Mouse (Mus musculus) urinary bladder, adult 2 months (tissue): ENCODE data around the gene Fam172a. TPM values are rescaled to one million over a fixed set of nuclear protein-coding genes. Genes with fewer than 3 reads are reported as not detected.

Source experiments
- DNase-seq: peaks from one replicate; pipeline ENCODE4 v3.0.0; 2022; ENCODE audit warnings: low spot score
- polyA plus RNA-seq: library from polyadenylated mRNA; depleted of rRNA; stranded (reverse); fragments of >200 nt; gene quantifications from 2 replicates; pipeline ENCODE4 v1.2.3, GENCODE M21; 2012

Fam172a gene
- polyA plus RNA-seq, 1 experiment = 9.4 TPM

DNA sequence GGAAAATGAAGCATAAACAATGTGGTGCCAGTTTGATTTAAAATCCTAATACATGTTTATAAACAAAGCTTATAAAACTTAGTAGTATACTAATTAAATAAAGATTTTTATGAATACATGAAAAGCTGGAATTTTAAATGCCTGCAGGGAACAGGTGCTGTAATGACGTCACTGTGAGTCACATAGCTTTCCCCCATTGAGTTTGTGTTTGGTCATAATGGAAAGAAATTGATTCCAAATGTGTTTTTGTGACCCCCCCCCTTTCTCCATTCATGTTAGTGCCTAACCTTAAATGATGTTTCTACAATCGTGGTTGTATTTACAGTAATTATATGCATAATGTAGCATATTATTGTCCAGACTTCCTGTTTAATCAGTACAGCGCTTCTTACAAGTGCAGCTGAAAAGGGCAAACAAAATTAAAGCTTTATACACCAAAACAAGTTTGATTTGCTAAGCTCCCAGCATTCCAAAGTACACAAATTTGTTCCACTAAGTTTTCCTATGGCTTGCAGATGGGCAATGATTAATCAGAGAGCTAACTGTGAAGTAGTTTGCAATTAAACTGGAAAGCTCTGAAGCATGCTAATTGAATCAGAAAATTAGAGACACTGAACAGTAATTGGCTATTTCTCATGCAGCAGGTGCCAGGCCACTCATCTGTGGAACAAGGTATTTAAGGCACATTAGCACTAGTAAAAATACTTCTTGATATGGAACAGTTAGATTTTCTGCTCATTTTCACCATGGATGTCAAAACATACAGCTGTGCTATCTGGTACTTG is 398.1 kb downstream of the Fam172a start:
- no peak for DNase-seq

DNA sequence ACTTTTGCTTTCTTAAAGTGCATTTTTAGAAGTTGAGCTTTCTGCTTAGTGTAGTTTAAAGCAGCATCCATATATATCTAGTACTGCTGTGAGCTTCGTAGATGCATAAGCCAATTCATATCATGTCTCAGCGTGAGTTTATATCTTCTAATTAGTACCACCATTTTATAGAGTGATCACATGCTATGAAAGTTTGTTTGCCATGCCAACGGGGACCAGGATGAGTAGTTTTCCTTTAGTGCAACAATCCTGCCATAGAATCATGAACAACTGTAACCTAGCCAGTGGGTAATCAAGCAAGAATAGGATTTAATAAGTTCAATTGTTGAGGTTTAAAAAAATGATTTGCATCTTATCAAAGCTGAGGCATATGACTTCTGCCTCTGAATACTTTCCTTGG is 398.8 kb downstream of the Fam172a start:
- DNase-seq = no peak

DNA sequence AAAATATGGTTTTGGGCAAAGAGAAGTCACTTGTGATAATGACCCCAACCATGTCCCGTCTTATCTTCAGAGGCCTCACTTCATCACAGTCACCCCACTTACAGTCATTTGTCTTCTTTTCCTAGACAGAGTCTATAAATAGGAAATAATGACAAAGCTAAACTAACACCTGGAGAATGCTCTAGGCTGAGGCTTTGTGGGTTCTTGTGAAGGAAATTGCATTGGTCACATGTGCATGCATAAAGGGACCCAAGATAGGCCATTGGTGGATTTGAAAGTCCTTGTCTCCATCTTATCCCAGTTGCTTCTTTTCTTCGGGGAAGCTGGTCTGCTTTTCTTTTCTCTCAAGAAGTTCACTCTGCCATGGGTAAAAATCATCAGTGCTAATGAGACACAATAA is 400.5 kb downstream of the Fam172a start:
- DNase-seq = no peak

DNA sequence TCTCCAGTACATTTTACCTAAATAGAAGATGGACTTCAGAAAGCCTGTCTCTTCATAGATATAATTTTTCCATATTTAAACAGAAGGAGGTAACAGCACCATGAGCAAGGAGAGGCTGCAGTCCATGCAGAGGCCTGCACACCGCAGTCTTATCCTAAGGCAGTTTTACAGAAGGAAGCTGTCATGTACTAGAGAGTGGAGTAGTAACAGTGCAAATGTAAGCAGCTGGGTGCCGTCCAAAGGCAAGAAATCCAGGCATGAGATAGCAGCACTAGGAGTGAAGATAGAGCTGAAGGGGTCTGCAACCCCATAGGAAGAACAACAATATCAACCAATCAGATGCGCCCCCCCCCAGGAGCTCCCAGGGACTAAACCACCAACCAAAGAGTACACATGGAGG is 403.0 kb downstream of the Fam172a start:
- DNase-seq = no peak

DNA sequence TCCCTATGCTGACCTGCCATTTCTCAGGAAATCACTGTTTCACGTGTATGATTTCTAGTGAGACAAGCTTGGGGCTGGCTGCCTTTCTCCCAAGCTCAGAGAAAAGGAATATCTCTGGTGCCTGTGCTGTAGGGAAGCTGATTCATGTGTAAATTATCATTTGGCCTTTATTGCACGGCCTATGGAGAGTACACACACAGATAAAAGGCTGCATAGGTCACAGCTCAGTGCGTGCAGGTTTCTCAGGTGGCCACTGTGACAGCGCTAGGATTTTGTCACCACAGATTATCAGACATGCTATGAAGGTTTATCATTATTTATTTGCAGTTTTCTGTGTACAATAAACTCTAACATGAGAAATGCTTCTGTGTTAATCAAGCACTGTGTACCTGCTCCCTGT is 408.8 kb downstream of the Fam172a start:
- no peak for DNase-seq

DNA sequence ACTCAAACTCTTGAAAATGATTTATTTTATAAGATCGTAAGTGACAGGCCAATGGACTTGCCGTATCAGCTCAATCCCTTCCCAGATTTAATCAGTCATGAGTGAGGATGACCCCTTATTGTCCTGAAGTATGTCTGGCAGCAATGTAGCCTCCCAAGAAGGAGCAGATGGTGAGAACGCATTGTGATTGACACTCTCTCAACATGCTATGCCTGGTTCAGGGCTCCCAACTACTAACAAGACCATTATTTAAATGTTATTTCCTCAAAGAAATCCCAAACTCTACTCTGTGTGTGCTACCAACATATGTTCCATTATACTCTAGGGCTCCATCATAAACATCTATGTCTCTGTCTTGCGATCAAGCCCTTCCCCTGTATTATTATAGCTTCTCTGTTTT is 412.1 kb downstream of the Fam172a start:
- DNase-seq = no peak

DNA sequence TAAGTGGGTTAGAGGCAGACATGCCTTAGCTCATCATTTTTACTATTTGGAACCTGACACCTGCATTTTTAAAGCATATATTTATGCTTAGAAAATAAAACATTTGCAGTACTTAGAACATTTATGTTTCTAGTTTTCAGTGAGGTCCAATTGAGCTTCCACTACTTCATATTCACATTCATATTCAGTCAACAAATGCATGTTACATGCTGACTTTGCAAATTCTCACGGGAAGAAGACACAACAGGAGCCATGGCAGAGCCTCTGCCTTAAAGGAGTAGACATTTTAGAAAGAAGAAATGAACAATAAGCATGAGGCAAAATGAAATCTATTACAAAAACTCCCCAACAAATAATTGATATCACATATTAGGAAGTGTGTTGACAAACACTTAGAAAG is 416.9 kb downstream of the Fam172a start:
- DNase-seq = no peak

DNA sequence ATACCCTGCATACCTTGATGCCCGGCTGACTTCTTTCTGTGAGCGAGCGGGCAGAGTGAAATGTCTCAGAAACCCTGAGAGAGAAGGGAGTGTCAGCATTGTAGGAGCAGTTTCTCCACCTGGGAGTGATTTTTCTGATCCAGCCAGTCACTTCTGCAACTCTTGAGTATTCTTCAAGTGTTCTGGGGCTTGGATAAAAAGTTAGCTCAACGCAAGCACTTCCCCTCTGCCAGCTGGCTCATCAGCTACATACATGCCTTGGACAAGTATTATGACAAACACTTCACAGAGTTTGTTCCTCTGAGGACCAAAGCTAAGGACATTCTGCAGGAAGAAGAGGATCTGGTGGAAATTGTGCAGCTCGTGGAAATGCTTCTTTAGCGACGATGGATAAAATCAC is 420.2 kb downstream of the Fam172a start:
- DNase-seq = no peak

DNA sequence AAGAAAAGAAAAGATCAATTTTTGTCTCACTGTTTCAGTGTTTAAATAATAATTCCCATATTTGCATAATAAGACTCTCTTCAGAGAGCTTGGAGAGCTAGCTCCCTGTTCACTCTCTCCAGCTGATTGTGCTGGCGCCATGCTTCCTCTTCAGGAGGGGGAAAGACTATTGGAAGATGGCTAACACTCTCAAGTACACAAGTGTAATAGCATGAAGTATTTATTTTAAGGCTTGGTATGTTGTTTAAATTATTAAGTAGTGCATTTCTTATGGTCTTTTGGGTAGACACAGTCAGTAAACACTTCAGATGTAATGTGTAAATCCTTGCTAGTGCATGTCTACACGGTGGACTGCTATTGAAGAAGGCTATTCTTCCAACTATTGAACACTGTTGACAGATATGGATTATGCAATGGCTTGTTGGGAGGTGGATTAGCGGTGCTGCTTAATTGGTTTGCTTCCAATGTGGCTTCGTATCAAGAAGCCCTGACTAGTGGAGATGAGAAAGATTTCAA is 422.1 kb downstream of the Fam172a start:
- no peak for DNase-seq

DNA sequence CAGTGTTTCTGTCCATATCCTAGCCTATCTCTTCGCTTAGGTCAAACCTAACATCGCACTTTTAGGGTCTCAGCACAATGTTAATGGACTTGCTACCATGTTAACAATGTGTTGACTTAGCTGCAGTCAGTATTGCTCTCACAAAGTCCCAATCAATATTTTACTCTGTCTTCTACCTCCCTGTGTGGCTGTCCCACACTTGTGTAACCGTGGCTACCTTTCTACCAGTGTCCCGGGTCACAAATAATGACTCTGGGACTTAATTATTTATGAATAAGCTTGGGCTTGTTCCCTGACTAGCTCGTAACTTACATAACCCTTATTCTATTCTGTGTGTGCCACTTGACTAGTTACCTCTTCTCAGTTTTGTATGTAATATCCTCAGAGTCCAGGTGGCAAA is 455.6 kb downstream of the Fam172a start:
- DNase-seq = no peak

DNA sequence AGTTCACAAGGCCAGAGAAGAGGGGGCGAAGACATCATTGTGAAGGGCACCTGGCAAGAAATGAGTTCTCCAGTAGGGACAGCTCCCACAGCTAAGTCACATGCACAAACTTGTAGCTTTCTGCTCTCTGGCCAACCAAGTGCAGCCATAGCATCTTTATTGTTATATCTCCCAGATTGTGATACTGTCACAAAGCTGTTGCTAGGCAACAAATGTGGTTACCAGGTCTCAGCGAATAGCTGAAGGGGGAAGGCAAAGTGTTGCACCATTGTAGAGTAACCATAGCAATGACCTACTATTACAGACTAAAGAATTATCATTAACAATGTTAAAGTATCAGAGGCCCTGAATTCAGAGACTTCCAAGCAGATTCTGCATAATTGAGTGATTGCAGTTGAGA is 460.3 kb downstream of the Fam172a start:
- DNase-seq = no peak

DNA sequence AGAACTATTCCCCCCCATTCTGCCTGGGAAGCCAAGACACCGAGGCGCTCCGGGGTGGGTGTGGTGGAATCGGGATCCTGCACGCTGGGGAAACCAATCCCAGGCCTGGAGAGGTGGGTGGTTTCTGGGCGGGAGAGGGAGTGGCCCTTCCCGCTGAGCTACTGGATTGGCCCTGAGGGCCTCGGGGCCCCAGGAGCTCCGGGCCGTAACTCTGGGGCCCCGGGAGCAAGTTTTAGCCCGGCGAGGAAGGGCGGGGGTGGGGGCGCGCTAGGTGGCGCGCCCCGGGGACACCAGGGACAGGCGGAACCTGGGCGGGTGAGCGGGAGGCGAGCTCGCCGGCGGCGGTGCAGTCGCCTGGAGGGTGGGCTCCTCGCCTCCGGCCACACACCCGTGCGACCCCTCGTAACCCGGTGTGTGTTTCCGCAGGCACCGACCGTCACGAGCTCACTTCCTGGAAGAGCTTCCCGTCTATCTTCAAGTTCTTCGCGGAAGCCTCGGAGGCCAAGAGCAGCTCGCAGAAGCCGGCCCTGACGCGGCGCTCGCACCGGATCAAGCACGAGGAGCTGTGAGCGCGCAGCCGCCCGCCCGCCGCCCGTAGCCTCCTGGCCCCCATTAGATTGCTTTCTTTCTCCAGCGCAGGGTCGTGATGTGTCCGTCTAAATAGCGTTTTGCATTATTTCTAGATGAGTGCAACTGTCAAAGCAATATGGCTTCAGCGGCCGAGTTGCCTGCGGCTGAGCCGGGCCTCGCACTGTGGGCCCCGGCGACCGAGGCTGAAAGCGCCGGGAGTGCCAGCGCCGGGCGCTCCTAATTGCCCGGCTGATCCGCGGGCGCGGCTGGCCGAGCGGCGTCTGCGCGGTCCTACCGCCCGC is 461.5 kb downstream of the Fam172a start:
- DNase-seq = peak; percentile 55

DNA sequence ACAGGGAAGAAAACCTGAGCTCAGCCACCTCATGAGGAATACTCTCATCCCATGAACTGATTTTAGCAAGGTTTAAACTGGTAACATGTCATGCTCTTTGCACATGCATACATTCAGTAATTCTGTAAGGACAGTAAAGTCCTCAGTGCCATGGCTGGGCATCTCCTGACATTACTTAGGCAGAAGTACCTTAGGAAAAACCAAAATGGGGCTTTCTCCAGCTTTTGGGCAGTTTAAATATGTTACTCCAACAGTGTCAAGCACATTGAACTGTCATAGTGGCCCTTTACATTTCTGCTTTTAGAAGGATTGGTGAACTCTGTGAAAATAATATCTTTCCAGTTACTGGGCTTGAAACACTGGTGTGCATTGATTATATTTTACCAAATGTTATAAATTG is 463.1 kb downstream of the Fam172a start:
- DNase-seq = no peak

DNA sequence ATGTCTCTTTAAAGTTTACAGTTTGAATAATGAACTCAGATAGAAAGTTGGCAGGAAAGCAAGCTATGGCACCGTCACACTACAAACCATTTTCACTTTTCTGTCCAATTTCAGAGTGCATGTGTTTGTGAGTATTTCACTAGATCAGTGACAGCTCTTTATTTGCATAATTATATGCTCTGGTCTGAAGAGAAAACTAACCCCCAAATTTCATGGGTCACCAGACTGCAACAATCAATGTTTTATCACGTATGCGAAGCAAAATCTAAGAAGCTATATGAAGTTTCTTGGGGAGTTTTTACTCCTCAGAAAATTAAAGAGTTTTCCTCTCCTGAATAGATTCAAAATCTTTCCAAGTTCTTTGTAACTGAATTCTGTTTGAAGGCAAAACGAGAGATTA is 466.3 kb downstream of the Fam172a start:
- DNase-seq = no peak

DNA sequence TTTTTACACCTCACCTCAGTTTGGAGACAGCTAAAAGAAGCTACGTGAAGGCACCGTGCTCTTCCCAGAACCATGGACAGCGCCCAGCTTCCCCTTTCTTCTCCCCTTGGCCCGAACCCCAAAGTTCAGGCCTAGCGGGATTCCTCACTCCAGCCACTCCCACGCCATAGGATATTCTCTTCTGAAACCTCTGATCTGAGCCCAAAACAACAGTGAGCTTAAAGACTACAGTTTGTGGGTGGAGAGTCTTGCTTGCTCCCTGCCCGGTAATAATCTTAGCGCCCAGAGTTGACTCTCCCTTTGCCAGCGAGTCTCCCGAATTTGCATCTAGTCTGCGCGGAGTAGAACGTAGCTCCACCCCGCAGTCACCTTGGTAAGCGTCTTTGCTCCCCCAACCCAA is 469.5 kb downstream of the Fam172a start:
- no peak for DNase-seq

DNA sequence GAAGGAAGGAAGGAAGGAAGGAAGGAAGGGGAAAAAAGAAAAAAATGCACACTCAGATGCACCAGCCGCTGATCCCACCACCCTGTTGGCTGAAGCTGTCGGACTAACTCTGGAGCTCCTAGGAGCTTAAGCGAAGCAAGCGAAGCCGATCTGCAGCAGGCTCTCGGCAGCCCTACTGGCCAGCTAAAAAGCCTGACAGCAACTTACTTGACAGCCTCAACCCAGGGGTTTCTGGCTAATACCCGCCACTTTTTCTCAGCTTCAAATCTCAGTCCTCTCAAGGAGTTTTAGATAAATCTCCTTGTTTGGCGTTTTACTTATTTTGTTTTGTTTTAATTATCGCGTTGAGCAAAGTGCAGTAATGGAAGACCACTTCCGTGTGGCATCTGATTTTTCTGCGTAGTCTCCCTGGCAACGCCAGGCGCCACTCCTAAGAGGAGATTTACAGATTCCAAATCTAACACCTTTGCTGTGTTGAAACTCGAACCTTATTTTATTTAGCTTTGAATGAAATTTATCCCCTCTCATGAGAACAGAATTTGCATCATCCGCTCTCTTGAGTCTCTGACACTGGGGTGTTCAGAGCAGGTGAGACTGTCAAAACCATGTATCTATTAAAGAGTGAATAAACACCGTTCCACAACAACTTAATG is 470.3 kb downstream of the Fam172a start:
- no peak for DNase-seq

DNA sequence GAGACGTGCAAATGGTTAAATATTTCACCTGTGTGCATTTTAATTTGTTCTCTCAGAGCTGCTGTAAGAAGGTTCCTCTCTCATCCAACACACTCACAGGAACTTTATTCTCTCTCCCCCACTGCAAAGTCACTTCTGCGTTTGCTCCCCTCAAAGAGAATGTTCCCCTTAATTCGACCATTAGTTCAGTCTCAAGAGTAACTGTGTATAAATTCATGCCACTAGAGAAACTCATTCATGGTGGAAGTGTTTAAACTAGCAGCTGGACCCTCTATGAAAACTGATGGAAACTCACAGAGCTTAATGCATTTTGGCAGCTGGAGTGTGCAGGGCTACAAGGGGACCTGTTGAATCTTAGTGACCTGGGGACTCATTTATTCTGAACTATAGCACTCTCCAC is 471.0 kb downstream of the Fam172a start:
- no peak for DNase-seq

DNA sequence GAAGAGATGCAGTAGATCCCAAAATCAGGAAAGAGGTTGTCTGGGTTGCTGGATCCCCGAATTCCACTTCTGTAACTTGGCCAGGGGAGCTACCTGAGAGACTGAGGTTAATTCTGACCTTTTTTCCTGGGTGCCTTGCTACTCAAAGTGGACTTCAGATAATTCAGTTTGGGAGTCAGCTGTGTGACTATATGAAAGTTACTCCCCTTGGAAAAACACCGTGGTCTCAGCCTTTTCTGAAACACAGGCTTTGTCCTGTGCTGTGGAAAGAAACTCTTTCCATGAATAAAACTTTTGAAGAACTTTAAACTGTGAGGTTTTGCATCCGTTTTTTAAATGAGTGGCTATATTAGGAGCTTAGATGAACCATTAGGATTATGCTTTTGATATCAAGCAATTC is 472.4 kb downstream of the Fam172a start:
- DNase-seq = no peak

DNA sequence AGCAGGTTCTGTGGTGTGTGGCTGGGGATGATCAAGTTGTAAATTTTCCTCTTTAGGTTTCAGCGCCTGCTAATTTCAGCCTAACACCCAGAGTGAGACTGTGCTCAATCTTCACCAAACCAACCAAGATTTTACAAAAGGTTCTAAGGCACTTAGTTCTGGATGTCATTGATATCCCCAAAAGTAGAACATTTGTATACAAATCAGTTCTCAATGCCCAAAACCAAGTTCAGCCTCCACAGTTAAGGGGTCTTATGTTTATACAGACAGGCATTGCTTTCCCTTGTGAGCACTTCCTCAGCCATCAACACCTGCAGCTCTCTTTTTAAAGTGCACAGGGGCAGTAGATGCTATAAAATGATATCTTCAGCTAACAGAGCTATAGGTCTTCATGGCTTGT is 473.1 kb downstream of the Fam172a start:
- no peak for DNase-seq

DNA sequence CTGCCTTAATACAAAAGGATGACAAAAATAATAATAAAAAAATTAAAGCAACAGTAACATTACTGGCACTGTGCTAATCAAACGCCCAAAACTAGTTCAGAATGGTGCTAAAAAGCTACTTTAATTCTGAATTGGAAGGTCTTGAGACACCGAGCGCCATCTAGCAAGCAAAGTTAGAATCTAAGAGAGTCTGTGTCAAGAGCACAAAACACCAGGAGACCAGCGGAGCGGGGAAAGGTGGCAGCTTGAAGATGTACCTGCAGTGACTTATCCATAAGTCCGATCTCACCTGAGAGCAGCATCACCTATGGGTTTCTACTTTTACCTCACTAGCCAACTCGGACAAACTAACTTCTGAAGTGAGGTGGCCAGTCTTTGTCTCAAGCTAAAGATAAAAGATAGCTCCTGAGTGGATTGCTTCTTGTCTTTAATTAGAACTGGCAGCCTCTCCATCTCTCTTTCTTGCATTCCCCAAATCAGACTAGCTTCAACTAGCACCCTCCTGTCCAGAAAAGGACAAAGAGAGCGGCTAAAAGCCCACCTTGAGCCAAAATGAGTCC is 474.1 kb downstream of the Fam172a start:
- no peak for DNase-seq

DNA sequence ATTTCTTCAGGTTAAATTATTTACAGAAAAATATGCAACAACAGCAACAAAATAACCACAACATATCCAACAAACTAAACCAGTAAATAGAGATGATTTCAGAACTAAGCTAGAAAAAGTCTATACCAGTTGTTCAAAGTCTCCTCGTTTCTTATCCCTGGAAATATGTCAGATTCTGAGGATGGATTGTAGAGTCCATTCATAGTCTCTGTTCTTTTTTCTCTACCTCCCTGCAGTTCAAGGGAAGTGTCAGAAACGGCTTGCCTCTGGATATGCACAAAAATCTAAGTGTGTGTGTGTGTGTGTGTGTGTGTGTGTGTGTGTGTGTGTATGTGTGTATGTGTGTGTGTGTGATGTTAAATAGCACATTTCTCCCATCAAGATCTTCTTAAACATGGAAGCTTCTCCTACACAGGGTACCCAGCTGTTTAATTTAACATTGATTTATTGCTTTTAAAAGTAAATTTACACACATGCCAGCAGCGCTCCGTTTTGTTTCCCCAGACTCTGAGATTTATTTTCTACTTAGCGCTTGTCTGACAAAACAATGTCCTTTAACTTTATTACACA is 475.6 kb downstream of the Fam172a start:
- DNase-seq = no peak

DNA sequence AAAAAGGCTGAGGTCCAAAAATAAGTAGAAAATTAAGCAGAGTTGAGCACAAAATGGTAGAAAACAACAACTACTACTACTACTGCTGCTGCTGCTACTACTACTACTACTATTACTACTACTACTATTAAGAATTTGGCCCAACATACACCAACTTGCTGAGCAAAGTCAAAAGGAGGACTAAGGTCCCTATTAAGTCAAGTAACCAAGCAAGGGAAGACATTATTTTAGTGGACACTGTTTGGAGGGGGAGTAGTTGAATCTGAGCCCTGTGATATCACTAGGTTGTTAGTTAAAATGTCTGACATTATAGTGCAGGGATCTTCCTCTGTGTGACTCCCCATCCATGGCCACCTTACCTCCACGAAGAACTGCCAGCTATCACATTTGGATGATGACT is 476.2 kb downstream of the Fam172a start:
- no peak for DNase-seq
